ENCODE assay signal across 19 mouse cellular contexts in the genomic region with DNA sequence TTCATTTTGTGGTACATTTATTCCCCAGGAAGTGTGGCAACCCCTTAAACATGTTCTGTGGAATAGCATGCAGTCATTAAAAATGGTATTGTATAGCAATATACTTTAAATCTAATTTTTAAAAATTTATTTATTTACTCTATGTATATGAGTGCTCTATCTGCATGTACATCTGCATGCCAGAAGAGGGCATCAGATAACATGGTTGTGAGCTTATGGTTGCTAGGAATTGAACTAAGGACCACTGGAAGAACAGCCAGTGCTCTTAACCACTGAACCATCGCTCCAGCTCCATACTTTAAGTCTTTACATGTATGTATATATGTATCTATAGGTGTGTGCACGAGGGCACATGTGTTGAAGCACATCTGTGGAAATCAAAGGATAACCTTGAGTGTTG.
DNase-seq lines count a peak whose midpoint lies in the region; ATAC-seq and TF ChIP-seq lines count a peak whose summit lies in the region.
"Had no signal": no experiment of that assay in that cellular context is flagged by ENCODE, and none has a peak within 500 bp of the region (broad histone marks: within the 10 kb centered on the region; RNA-seq: fewer than 3 reads in every experiment).

No protein-coding gene starts in this region.

- no peak overlapping the region for H3K9ac ChIP-seq in lung, embryonic 14.5 days
- no peak overlapping the region for H3K9ac ChIP-seq in stomach, postnatal 0 days (ENCODE audit: low read length)
- H3K9ac ChIP-seq: forebrain, embryonic 15.5 days; neural tube, embryonic 13.5 days had no signal

- no peaks in the 10 kb centered on the region for H3K9me3 ChIP-seq in lung, embryonic 14.5 days (ENCODE audit: low read depth, low read length)
- no peaks in the 10 kb centered on the region for H3K9me3 ChIP-seq in E14TG2a.4 (ENCODE audit: low read length)
- H3K9me3 ChIP-seq in stomach, postnatal 0 days (ENCODE audit: control insufficient read depth, low read length) = no peaks in the 10 kb centered on the region
- H3K9me3 ChIP-seq: forebrain, embryonic 15.5 days; neural tube, embryonic 13.5 days had no signal

- peak; percentile 49 for TF ChIP-seq CTCF in gastrocnemius, adult 2 months (IDR thresholded peaks at IDR 0.05)
- TF ChIP-seq CTCF in lung, embryonic 14.5 days (IDR thresholded peaks at IDR 0.05; ENCODE audit: low read depth) = peak; percentile 30
- peak; percentile 7; the same call in 1 of the 2 replicates for TF ChIP-seq CTCF in E14TG2a.4 (conservative IDR thresholded peaks at IDR 0.05; ENCODE audit: low read length)
- peak; percentile 44 for TF ChIP-seq CTCF in stomach, postnatal 0 days (IDR thresholded peaks at IDR 0.05; ENCODE audit: low read depth)

- no peaks in the 10 kb centered on the region for H3K27me3 ChIP-seq in lung, embryonic 14.5 days (ENCODE audit: insufficient read depth, low read length)
- H3K27me3 ChIP-seq in E14TG2a.4 (ENCODE audit: insufficient read depth, low read length) = no peaks in the 10 kb centered on the region
- no peaks in the 10 kb centered on the region for H3K27me3 ChIP-seq in stomach, postnatal 0 days (ENCODE audit: control insufficient read depth, insufficient read depth, low read length)
- H3K27me3 ChIP-seq: forebrain, embryonic 15.5 days; neural tube, embryonic 13.5 days had no signal

- H3K27ac ChIP-seq in gastrocnemius, adult 2 months = no peak overlapping the region
- H3K27ac ChIP-seq in lung, embryonic 14.5 days (ENCODE audit: low read depth) = no peak overlapping the region
- H3K27ac ChIP-seq in stomach, postnatal 0 days (replicated peaks) = no peak overlapping the region
- H3K27ac ChIP-seq: forebrain, embryonic 15.5 days; neural tube, embryonic 13.5 days had no signal

- no peak overlapping the region for H3K4me3 ChIP-seq in gastrocnemius, adult 2 months
- H3K4me3 ChIP-seq in lung, embryonic 14.5 days (ENCODE audit: low read depth, low read length) = no peak overlapping the region
- H3K4me3 ChIP-seq in E14TG2a.4 (replicated peaks; ENCODE audit: low read length) = no peak overlapping the region
- no peak overlapping the region for H3K4me3 ChIP-seq in stomach, postnatal 0 days (ENCODE audit: low read depth, low read length)
- H3K4me3 ChIP-seq: erythroblast, embryonic 14.5 days; forebrain, embryonic 15.5 days; neural tube, embryonic 13.5 days had no signal

- H3K4me2 ChIP-seq in lung, embryonic 14.5 days = no peak overlapping the region
- H3K4me2 ChIP-seq in stomach, postnatal 0 days (replicated peaks; ENCODE audit: low read depth) = no peak overlapping the region
- H3K4me2 ChIP-seq: forebrain, embryonic 15.5 days; neural tube, embryonic 13.5 days had no signal

- no peak for TF ChIP-seq EP300 in stomach, postnatal 0 days (optimal IDR thresholded peaks at IDR 0.05)

- ATAC-seq in lung, embryonic 14.5 days (ENCODE audit: insufficient read depth) = no peak
- no peak for ATAC-seq in stomach, postnatal 0 days (ENCODE audit: low FRiP score, low TSS enrichment)
- ATAC-seq: activated CD4-positive, CD25-positive, alpha-beta regulatory T cell, adult 4 months; forebrain, embryonic 15.5 days; intestine, embryonic 16.5 days had no signal

- no peaks in the 10 kb centered on the region for H3K4me1 ChIP-seq in lung, embryonic 14.5 days (ENCODE audit: insufficient read depth)
- peaks cover 54% of the 10 kb centered on the region for H3K4me1 ChIP-seq in E14TG2a.4 (replicated peaks; ENCODE audit: low read depth, low read length)
- H3K4me1 ChIP-seq in stomach, postnatal 0 days (replicated peaks; ENCODE audit: control insufficient read depth, insufficient read depth) = no peaks in the 10 kb centered on the region

- DNase-seq in gastrocnemius, adult 2 months = no peak
- no peak for DNase-seq in gastrocnemius, adult 18-20 months (ENCODE audit: low spot score)
- no peak for DNase-seq in lung, embryonic 14.5 days
- DNase-seq in lung, postnatal 4 days = no peak
- no peak for DNase-seq in stomach, postnatal 0 days (ENCODE audit: low spot score)
- DNase-seq in heart, postnatal 25 days (ENCODE audit: low spot score) = no peak
- no peak for DNase-seq in kidney, adult 18-20 months
- DNase-seq: adrenal gland, postnatal 25 days; cerebellum, adult 18-20 months; kidney, postnatal 25 days; lung, adult 2 months; right cerebral cortex, postnatal 14 days; thymus, postnatal 14 days had no signal

- intact Hi-C loops in gastrocnemius, adult 2 months (cut with DNase I) = loop anchor here (10.0 kb wide), 1 partner anchor 170 kb away; no protein-coding TSS in a partner anchor
- intact Hi-C loops in heart, postnatal 25 days (cut with DNase I) = no loop called here

- WGBS in lung, embryonic 14.5 days = 62% methylated on average over 2 of the region's 2 CpGs
- WGBS in stomach, postnatal 0 days = 84% methylated on average over 2 of the region's 2 CpGs

- H3K36me3 ChIP-seq in lung, embryonic 14.5 days (ENCODE audit: insufficient read depth) = no peaks in the 10 kb centered on the region
- H3K36me3 ChIP-seq in E14TG2a.4 (ENCODE audit: insufficient read depth, low read length) = peaks cover 32% of the 10 kb centered on the region
- H3K36me3 ChIP-seq in stomach, postnatal 0 days (ENCODE audit: control insufficient read depth, insufficient read depth, low read length) = no peaks in the 10 kb centered on the region
- H3K36me3 ChIP-seq: forebrain, embryonic 15.5 days; neural tube, embryonic 13.5 days had no signal
